Mouse (Mus musculus) ES-E14 (cell line): ENCODE data around the gene Cadps.

ENCODE experiments used
- CHD2 ChIP-seq: IDR thresholded peaks from 2 replicates; pipeline ENCODE4 v1.6.1; 2014; ENCODE audit warnings: mild to moderate bottlenecking, low read depth, low read length, inconsistent platforms
- HCFC1 ChIP-seq: IDR thresholded peaks from 2 replicates; pipeline ENCODE4 v1.6.1; 2012; ENCODE audit warnings: low read length, inconsistent platforms, borderline replicate concordance; ENCODE audit not compliant: insufficient read depth
- MAFK ChIP-seq: IDR thresholded peaks from 2 replicates; pipeline ENCODE4 v1.6.1; 2014; ENCODE audit warnings: mild to moderate bottlenecking, low read depth, low read length, inconsistent platforms; ENCODE audit not compliant: insufficient read depth
- ZNF384 ChIP-seq: IDR thresholded peaks from 2 replicates; pipeline ENCODE4 v1.6.1; 2012; ENCODE audit warnings: low read depth, low read length, inconsistent platforms

DNA sequence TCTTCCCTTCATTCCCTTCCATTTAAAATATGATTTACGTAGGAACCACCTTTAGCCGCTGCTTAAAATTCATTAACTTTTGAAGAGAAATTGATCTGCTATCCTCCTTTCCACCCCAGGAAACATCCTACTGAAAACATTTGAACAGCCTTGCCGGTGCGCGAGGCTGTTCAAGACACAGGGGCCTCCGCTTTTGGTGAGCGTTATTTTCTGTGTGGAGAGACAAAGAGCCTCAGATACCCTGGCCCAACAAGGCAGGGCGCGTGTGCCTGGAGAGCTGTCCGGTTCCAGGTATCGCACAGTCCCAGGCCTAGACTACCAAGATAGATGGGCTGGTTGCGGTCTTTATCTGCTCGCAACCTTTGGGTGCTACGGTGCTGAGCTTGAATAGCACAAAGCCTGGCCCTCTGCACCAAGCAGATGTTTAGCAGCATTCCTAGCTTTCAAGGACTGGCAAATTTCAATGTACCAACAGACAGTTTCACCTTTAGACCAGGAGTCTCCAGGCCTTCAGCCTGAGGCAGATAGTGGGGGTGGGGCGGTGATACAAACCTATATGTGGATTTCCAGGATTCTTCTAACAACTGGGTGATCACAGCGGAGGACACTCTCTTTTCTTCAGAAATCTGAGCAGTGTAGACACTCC is 472.5 kb downstream of the Cadps start:
- TF ChIP-seq CHD2 (no peak), ZNF384 (no peak), MAFK (no peak), HCFC1 (no peak)
